Mouse (Mus musculus) heart, postnatal 0 days (tissue): ENCODE data around the gene Fah.

Source experiments
- CTCF ChIP-seq: IDR thresholded peaks from 2 replicates; pipeline ENCODE4 v1.5.1; 2016; ENCODE audit warnings: antibody characterized with exemption, control low read depth, low read depth
- EP300 ChIP-seq: IDR thresholded peaks from 2 replicates; pipeline ENCODE4 v1.6.1; 2016; ENCODE audit warnings: antibody characterized with exemption, low read depth

GRCm38 (mm10) chr7:84636939-84637338, 30.4 kb upstream of the Fah start:
- TF ChIP-seq CTCF (no peak), EP300 (no peak)
